Mouse (Mus musculus) limb, embryonic 11.5 days (tissue): ENCODE data around the gene Dlg4. TPM values are rescaled to one million over a fixed set of nuclear protein-coding genes. Genes with fewer than 3 reads are reported as not detected.
A peak's percentile ranks its signal among the peaks of the same experiment; 100 is the strongest.

ENCODE experiments used
- ATAC-seq: fragments of 200-750 bp; cut with Nextera tagmentation; 2 replicates; pipeline ENCODE4 v1.8.0; 2017; ENCODE audit warnings: low read depth; ENCODE audit not compliant: insufficient number of reproducible peaks, low FRiP score, low TSS enrichment
- DNase-seq: peaks from one replicate; pipeline ENCODE4 v3.0.0-alpha.2; 2015; ENCODE audit warnings: low spot score
- H3K27ac ChIP-seq: fragments of 300-500 bp; sonication (generic); replicated peaks from 2 replicates; pipeline ENCODE4 v1.5.1; 2014; ENCODE audit warnings: low read depth, mild to moderate bottlenecking, low read length
- H3K27me3 ChIP-seq: fragments of 300-500 bp; sonication (generic); 2 replicates; pipeline ENCODE4 v1.6.1; 2014; ENCODE audit warnings: mild to moderate bottlenecking, low read length, mixed read lengths; ENCODE audit not compliant: control insufficient read depth, insufficient read depth
- H3K36me3 ChIP-seq: fragments of 300-500 bp; sonication (generic); 2 replicates; pipeline ENCODE4 v1.6.1; 2014; ENCODE audit warnings: mild to moderate bottlenecking, low read length, moderate library complexity, mixed read lengths; ENCODE audit not compliant: control insufficient read depth, insufficient read depth
- H3K4me1 ChIP-seq: fragments of 300-500 bp; sonication (generic); 2 replicates; pipeline ENCODE4 v1.6.1; 2014; ENCODE audit warnings: low read length, mixed read lengths; ENCODE audit not compliant: control insufficient read depth, insufficient read depth
- H3K4me2 ChIP-seq: fragments of 300-500 bp; sonication (generic); 2 replicates; pipeline ENCODE4 v1.6.1; 2014; ENCODE audit warnings: low read depth, mild to moderate bottlenecking, moderate library complexity; ENCODE audit not compliant: severe bottlenecking
- H3K4me3 ChIP-seq: fragments of 300-500 bp; sonication (generic); 2 replicates; pipeline ENCODE4 v1.5.1; 2014; ENCODE audit warnings: low read depth, low read length
- H3K9ac ChIP-seq: fragments of 300-500 bp; sonication (generic); 2 replicates; pipeline ENCODE4 v1.6.1; 2014; ENCODE audit warnings: mild to moderate bottlenecking, low read length
- H3K9me3 ChIP-seq: fragments of 300-500 bp; sonication (generic); 2 replicates; pipeline ENCODE4 v1.6.1; 2016; ENCODE audit warnings: low read length; ENCODE audit not compliant: control insufficient read depth
- WGBS: fragments of 180-500 bp; shearing (Covaris S2); extraction: QIAGEN DNeasy Blood & Tissue Kit; methylation state at CpG from one replicate; pipeline ENCODE4 v1.1.7; 2014; 5-methylcytosine and 5-hydroxymethylcytosine counted together
- polyA plus RNA-seq: library from polyadenylated mRNA; unstranded; fragments of >200 nt; fragmentation: Nextera tagmentation; extraction: Ambion mirVana; gene quantifications from 2 replicates; pipeline ENCODE4 v1.2.1, GENCODE M21; 2014

Dlg4 gene
- polyA plus RNA-seq, 1 experiment from 2014 or later: 10.8 TPM

DNA sequence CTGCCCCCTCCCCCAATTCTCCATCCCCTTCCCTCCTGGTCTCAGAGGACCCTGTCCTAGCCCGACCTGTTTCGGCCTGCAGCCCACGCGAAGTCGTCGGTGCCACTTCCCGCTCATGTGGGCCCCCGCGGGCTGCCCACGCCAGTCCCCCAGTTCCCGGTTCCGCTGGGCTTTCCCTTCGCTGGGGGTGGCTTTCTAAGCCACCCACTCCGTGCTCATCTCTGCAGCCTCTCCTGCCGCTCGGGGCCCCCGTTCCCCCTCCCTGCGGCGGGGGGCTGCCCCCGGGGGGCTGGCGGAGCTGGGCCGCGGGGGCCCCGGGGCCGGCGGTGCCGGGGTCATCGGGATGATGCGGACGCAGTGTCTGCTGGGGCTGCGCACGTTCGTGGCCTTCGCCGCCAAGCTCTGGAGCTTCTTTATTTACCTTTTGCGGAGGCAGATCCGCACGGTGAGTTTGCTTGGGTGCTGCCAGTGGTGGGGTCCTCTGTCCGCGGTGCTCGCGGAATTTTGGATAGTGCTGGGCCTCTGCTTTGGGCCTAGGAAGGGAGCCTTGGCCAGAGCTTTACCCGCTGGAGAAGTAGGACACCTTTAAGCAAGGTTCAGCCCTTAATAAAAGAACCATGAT is 35.5 kb upstream of the Dlg4 start, which contains the start of gene Ctdnep1:
Gene Ctdnep1 (plus strand): TSS at position 16 of the 622 bp plus-strand sequence.
- Histone ChIP-seq H3K4me1 (peaks cover 13% of the 10 kb centered on the region; the same call in 1 of the 2 replicates), H3K4me2 (peak within 1 kb of the TSS; percentile 92), H3K27ac (peak within 1 kb of the TSS; percentile 98), H3K36me3 (peaks cover 13% of the 10 kb centered on the region), H3K9ac (peak within 1 kb of the TSS; percentile 96), H3K27me3 (no peaks in the 10 kb centered on the region), H3K9me3 (no peaks in the 10 kb centered on the region), H3K4me3 (peak within 1 kb of the TSS; percentile 99)
- ATAC-seq (peak; percentile 41), DNase-seq (peak; percentile 42)
- WGBS: under 1% methylated on average over 33 of the region's 43 CpGs

DNA sequence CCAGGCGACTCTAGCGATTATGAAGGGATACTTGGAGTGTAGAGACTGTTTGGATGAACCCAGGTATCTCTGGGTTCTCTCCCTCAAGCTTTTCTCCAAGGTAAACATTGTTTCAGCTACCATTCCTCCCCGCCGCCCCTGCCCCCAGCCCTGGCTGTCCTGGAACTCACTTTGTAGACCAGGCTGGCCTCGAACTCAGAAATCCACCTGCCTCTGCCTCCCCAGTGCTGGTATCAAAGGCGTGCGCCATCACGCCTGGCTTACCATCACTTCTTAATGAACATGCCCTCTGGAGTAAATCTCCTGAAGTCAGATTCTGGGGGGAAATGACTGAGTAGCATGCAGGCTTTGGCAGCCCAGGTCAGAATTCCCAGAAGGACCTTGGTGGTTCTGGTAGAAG is 34.5 kb upstream of the Dlg4 start, which contains the start of gene Elp5:
Gene Elp5 (minus strand): TSS at position 293 of the 400 bp plus-strand sequence.
- Histone ChIP-seq H3K4me1 (peaks cover 13% of the 10 kb centered on the region; the same call in 1 of the 2 replicates), H3K4me3 (peak within 1 kb of the TSS; percentile 99), H3K4me2 (peak within 1 kb of the TSS; percentile 92), H3K27ac (peak within 1 kb of the TSS; percentile 98), H3K9me3 (no peaks in the 10 kb centered on the region), H3K36me3 (peaks cover 14% of the 10 kb centered on the region), H3K9ac (peak within 1 kb of the TSS; percentile 96), H3K27me3 (no peaks in the 10 kb centered on the region)
- 63% methylated on average over 8 of the region's 8 CpGs for WGBS
- ATAC-seq (no peak), DNase-seq (no peak)

DNA sequence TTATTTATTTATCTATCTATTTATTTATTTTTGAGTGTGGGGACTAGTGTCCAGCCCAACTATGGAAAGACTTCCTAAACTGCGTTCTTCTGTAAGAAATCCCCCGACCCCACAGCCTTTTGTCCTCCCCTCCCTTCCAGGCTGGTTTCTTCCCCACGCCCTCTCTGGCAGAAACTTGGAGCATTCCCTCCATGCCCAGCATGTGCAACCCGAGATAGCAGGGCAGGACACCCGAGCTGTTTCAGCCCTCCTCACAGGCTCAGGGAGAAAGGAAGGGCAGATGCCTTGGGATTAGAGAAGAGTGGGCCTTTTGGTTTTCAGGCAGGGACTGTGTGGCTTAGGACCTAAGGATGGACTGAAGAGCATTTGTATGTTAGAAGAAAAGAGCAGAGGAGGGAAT is 33.9 kb upstream of the Dlg4 start:
- H3K4me2 ChIP-seq: peak overlapping the region; percentile 92
- no peak overlapping the region for H3K9ac ChIP-seq
- DNase-seq (no peak), ATAC-seq (no peak)
- peaks cover 13% of the 10 kb centered on the region; the same call in 1 of the 2 replicates for H3K4me1 ChIP-seq
- WGBS: 44% methylated on average over 5 of the region's 5 CpGs
- peak overlapping the region; percentile 99; the same call in 1 of the 2 replicates for H3K4me3 ChIP-seq
- no peaks in the 10 kb centered on the region for H3K27me3 ChIP-seq
- peaks cover 17% of the 10 kb centered on the region for H3K36me3 ChIP-seq
- H3K9me3 ChIP-seq: no peaks in the 10 kb centered on the region
- H3K27ac ChIP-seq: no peak overlapping the region

DNA sequence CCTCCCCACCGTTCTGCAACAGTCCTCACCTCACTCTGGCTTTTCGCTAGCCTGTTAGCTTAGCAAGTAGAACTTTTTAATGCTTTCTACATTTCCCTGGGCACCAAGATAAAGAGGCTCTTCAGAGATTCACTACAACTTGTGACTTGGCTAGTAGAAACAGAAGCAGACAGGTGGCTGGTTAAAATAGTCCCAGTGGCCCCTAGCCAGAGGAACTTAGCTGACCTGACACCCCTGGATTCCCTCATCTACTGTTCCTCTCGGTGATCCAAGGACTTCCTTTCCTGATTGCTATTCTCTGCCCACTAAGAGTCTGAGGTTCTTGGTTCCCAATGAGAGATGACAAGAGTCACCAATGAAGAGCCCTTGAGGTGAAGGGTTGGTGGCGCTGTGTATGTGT is 33.4 kb upstream of the Dlg4 start:
- Histone ChIP-seq H3K27me3 (no peaks in the 10 kb centered on the region), H3K4me1 (peaks cover 13% of the 10 kb centered on the region; the same call in 1 of the 2 replicates), H3K4me3 (no peak overlapping the region), H3K4me2 (no peak overlapping the region), H3K9ac (no peak overlapping the region), H3K9me3 (no peaks in the 10 kb centered on the region), H3K27ac (no peak overlapping the region), H3K36me3 (peaks cover 21% of the 10 kb centered on the region)
- ATAC-seq (no peak), DNase-seq (no peak)
- 88% methylated on average over 4 of the region's 4 CpGs for WGBS

DNA sequence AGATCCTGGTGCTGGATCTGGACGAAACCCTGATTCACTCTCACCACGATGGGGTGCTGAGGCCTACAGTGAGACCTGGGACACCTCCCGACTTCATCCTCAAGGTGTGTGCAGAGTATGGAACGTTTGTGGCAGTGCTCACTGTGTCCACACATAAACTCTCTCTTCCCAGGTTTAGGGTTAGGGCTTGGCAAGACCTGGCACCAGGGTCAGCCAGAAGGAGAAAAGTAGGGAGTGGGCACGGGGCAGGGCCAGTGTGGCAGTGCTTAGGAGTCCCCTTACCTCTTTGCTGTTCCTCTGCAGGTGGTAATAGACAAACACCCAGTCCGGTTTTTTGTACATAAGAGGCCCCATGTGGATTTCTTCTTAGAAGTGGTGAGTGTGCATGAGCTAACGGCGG is 32.3 kb upstream of the Dlg4 start:
- 88% methylated on average over 8 of the region's 8 CpGs for WGBS
- Histone ChIP-seq H3K4me3 (0 out of 2 replicates have a peak overlapping the region, but pooled peaks have one; percentile 3), H3K4me2 (no peak overlapping the region)

DNA sequence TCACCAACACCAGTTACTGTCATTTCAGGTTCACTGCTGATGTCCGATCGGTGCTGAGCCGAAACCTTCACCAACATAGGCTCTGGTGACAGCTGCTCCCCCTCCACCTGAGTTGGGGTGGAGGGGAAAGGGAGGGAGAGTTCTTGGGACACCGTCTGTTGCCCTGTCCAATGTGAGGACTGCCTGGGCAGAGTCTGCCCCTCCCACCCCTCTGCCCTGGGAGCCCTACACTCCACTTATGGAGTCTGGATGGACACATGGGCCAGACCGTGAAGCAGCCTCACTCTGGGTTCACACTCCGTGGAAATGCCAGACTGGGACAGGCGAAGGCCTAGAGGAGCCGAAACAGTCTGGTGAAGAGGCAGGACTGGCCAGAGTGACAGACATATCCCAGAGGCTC is 26.8 kb upstream of the Dlg4 start:
- Histone ChIP-seq H3K9me3 (no peaks in the 10 kb centered on the region), H3K4me1 (peaks cover 4% of the 10 kb centered on the region; the same call in 1 of the 2 replicates), H3K9ac (no peak overlapping the region), H3K27ac (no peak overlapping the region; the same call in 1 of the 2 replicates), H3K4me2 (no peak overlapping the region), H3K4me3 (no peak overlapping the region), H3K36me3 (peaks cover 30% of the 10 kb centered on the region), H3K27me3 (no peaks in the 10 kb centered on the region)
- 89% methylated on average over 8 of the region's 8 CpGs for WGBS
- DNase-seq (no peak), ATAC-seq (no peak)

More for the DNA sequence above, 32.3 kb upstream of the Dlg4 start:
- Histone ChIP-seq H3K9ac (no peak overlapping the region), H3K36me3 (peaks cover 28% of the 10 kb centered on the region), H3K9me3 (no peaks in the 10 kb centered on the region), H3K27me3 (no peaks in the 10 kb centered on the region), H3K27ac (no peak overlapping the region), H3K4me1 (peaks cover 13% of the 10 kb centered on the region; the same call in 1 of the 2 replicates)
- DNase-seq: no peak
- no peak for ATAC-seq

DNA sequence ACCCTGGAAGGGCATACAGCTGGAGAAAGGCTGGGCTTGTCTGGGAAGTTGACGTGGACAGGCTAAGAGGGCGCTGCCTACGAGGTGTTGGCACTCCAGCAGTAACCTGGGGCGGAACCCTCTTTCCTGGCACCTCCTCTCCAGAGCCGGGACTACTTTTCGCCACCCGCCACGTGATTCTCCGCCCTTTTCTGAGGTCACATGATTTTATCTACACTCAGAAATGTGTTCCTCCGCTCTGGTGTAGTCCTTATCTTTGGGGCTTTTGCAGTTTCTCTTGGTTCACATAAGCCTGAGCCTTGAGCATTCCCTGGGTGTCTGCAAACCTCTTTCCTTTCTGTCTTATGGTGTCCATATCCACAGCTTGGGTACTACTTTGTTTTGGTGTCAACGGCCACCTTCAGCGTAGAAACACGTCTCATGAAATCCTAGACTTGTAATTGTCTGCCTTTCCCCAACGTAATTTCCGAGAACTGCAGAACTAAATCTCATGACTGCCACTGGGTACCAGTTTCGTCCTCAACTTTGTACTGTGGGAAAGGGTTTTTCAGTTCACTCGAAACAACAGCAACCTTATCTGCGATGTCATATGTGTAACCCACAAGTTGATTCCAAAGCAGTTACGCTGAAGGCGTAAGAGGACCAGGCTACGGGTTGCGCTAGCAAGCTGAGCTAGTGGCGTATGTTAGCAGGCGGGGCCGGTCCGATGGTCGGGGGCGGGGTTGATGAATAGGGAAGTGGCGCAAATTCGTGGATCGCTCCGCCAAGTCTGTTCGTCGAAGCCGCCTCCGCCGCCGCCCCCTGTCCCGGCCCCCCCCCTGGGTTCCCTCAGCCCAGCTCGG is 25.7 kb upstream of the Dlg4 start, which contains the start of gene Gabarap:
Gene Gabarap (plus strand): TSS at position 294 of the 842 bp plus-strand sequence.
- DNase-seq: peak; percentile 95
- Histone ChIP-seq H3K9me3 (no peaks in the 10 kb centered on the region), H3K27ac (peak within 1 kb of the TSS; percentile 84), H3K27me3 (no peaks in the 10 kb centered on the region), H3K4me1 (peaks cover 4% of the 10 kb centered on the region; the same call in 1 of the 2 replicates), H3K4me2 (peak within 1 kb of the TSS; percentile 55), H3K36me3 (peaks cover 26% of the 10 kb centered on the region), H3K9ac (peak within 1 kb of the TSS; percentile 84), H3K4me3 (peak within 1 kb of the TSS; percentile 82)
- WGBS: under 1% methylated on average over 38 of the region's 40 CpGs
- peak; percentile 45 for ATAC-seq

DNA sequence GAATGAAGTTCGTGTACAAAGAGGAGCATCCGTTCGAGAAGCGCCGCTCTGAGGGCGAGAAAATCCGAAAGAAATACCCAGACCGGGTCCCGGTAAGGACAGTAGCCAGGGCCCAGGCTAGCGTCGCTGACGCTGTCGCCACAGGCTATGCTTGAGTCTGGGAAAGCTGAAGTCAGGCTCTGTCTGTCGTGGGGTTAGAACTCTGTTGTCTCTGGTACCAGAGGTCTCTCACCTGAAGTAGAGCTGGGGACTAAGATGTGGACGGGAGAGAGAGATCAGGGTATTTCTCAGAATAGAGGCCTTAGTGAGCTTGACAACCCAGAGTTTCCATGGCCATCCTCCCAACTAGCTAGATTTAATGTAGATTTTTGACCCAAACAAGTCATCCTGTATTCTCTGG is 25.0 kb upstream of the Dlg4 start:
- peak overlapping the region; percentile 84 for H3K9ac ChIP-seq
- H3K4me3 ChIP-seq: peak overlapping the region; percentile 82
- H3K9me3 ChIP-seq: no peaks in the 10 kb centered on the region
- H3K27me3 ChIP-seq: no peaks in the 10 kb centered on the region
- H3K36me3 ChIP-seq: peaks cover 23% of the 10 kb centered on the region
- peak overlapping the region; percentile 55 for H3K4me2 ChIP-seq
- peaks cover 4% of the 10 kb centered on the region; the same call in 1 of the 2 replicates for H3K4me1 ChIP-seq
- 1% methylated on average over 15 of the region's 15 CpGs for WGBS
- peak overlapping the region; percentile 84 for H3K27ac ChIP-seq
- ATAC-seq: no peak
- DNase-seq: no peak
